Mouse (Mus musculus): ENCODE results near the gene Tnnc1. TPM values are rescaled to one million over a fixed set of nuclear protein-coding genes. Genes with fewer than 3 reads are reported as not detected.

Tnnc1 gene
- polyA plus RNA-seq, 1 experiment from 2014 or later, result 1.3 TPM

- 54% methylated on average over 2 of the region's 2 CpGs for WGBS
- Histone ChIP-seq H3K4me2 (ENCODE audit: low read length) (no peak overlapping the region), H3K9me3 (replicated peaks; ENCODE audit: control insufficient read depth, low read length) (no peaks in the 10 kb centered on the region), H3K9ac (ENCODE audit: low read length) (no peak overlapping the region), H3K4me3 (ENCODE audit: low read depth, low read length) (no peak overlapping the region), H3K36me3 (ENCODE audit: control insufficient read depth, insufficient read depth, low read length) (peaks cover 92% of the 10 kb centered on the region), H3K27ac (ENCODE audit: low read depth, low read length) (no peak overlapping the region), H3K4me1 (ENCODE audit: control insufficient read depth, insufficient read depth, low read length) (peaks cover 2% of the 10 kb centered on the region; the same call in 1 of the 2 replicates), H3K27me3 (replicated peaks; ENCODE audit: control insufficient read depth, insufficient read depth, low read length) (no peaks in the 10 kb centered on the region)
- peak; percentile 33 for DNase-seq (ENCODE audit: low spot score)
- ATAC-seq, result no peak
Observed at GRCm38 (mm10) chr14:31191936-31192335, 16.2 kb upstream of the Tnnc1 start.

- ATAC-seq (peak; percentile 64; the same call in 1 of the 2 replicates), DNase-seq (ENCODE audit: low spot score) (peak; percentile 58)
- no peak overlapping the region for H3K27ac ChIP-seq (ENCODE audit: low read depth, low read length)
- H3K27me3 ChIP-seq (replicated peaks; ENCODE audit: control insufficient read depth, insufficient read depth, low read length), result no peaks in the 10 kb centered on the region
- WGBS, result 71% methylated on average over 7 of the region's 7 CpGs
- H3K4me1 ChIP-seq (ENCODE audit: control insufficient read depth, insufficient read depth, low read length), result peaks cover 2% of the 10 kb centered on the region; the same call in 1 of the 2 replicates
- peaks cover 91% of the 10 kb centered on the region for H3K36me3 ChIP-seq (ENCODE audit: control insufficient read depth, insufficient read depth, low read length)
- H3K9ac ChIP-seq (ENCODE audit: low read length), result no peak overlapping the region
- H3K4me2 ChIP-seq (ENCODE audit: low read length), result no peak overlapping the region
- no peaks in the 10 kb centered on the region for H3K9me3 ChIP-seq (replicated peaks; ENCODE audit: control insufficient read depth, low read length)
- no peak overlapping the region for H3K4me3 ChIP-seq (ENCODE audit: low read depth, low read length)
Observed at GRCm38 (mm10) chr14:31193791-31194190, 14.3 kb upstream of the Tnnc1 start.

- Histone ChIP-seq H3K9me3 (replicated peaks; ENCODE audit: control insufficient read depth, low read length) (no peaks in the 10 kb centered on the region), H3K36me3 (ENCODE audit: control insufficient read depth, insufficient read depth, low read length) (peaks cover 89% of the 10 kb centered on the region), H3K4me1 (ENCODE audit: control insufficient read depth, insufficient read depth, low read length) (peaks cover 2% of the 10 kb centered on the region; the same call in 1 of the 2 replicates), H3K9ac (ENCODE audit: low read length) (no peak overlapping the region), H3K4me3 (ENCODE audit: low read depth, low read length) (no peak overlapping the region), H3K27ac (ENCODE audit: low read depth, low read length) (no peak overlapping the region), H3K4me2 (ENCODE audit: low read length) (no peak overlapping the region), H3K27me3 (replicated peaks; ENCODE audit: control insufficient read depth, insufficient read depth, low read length) (no peaks in the 10 kb centered on the region)
- ATAC-seq (no peak), DNase-seq (ENCODE audit: low spot score) (no peak)
- WGBS, result 96% methylated on average over 2 of the region's 2 CpGs
Observed at GRCm38 (mm10) chr14:31194441-31194840, 13.7 kb upstream of the Tnnc1 start.

GRCm38 (mm10) chr14:31194891-31195513 lies 13.1 kb upstream of the Tnnc1 start:
- ATAC-seq (no peak), DNase-seq (ENCODE audit: low spot score) (no peak)
- H3K4me1 ChIP-seq (ENCODE audit: control insufficient read depth, insufficient read depth, low read length), result peaks cover 2% of the 10 kb centered on the region; the same call in 1 of the 2 replicates
- H3K36me3 ChIP-seq (ENCODE audit: control insufficient read depth, insufficient read depth, low read length), result peaks cover 89% of the 10 kb centered on the region
- 77% methylated on average over 14 of the region's 14 CpGs for WGBS
- no peaks in the 10 kb centered on the region for H3K27me3 ChIP-seq (replicated peaks; ENCODE audit: control insufficient read depth, insufficient read depth, low read length)
- no peak overlapping the region for H3K4me2 ChIP-seq (ENCODE audit: low read length)
- H3K9ac ChIP-seq (ENCODE audit: low read length), result no peak overlapping the region
- no peak overlapping the region for H3K4me3 ChIP-seq (ENCODE audit: low read depth, low read length)
- 0 out of 2 replicates have a peak overlapping the region, but pooled peaks have one; percentile 15 for H3K27ac ChIP-seq (ENCODE audit: low read depth, low read length)
- no peaks in the 10 kb centered on the region for H3K9me3 ChIP-seq (replicated peaks; ENCODE audit: control insufficient read depth, low read length)

GRCm38 (mm10) chr14:31195521-31195920 lies 12.6 kb upstream of the Tnnc1 start:
- Histone ChIP-seq H3K36me3 (ENCODE audit: control insufficient read depth, insufficient read depth, low read length) (peaks cover 89% of the 10 kb centered on the region), H3K4me2 (ENCODE audit: low read length) (no peak overlapping the region), H3K4me3 (ENCODE audit: low read depth, low read length) (no peak overlapping the region), H3K4me1 (ENCODE audit: control insufficient read depth, insufficient read depth, low read length) (peaks cover 2% of the 10 kb centered on the region; the same call in 1 of the 2 replicates), H3K9me3 (replicated peaks; ENCODE audit: control insufficient read depth, low read length) (no peaks in the 10 kb centered on the region), H3K27me3 (replicated peaks; ENCODE audit: control insufficient read depth, insufficient read depth, low read length) (no peaks in the 10 kb centered on the region), H3K9ac (ENCODE audit: low read length) (no peak overlapping the region), H3K27ac (ENCODE audit: low read depth, low read length) (no peak overlapping the region)
- ATAC-seq (no peak), DNase-seq (ENCODE audit: low spot score) (no peak)
- 91% methylated on average over 4 of the region's 4 CpGs for WGBS

- Histone ChIP-seq H3K4me2 (ENCODE audit: low read length) (no peak overlapping the region), H3K9ac (ENCODE audit: low read length) (no peak overlapping the region), H3K36me3 (ENCODE audit: control insufficient read depth, insufficient read depth, low read length) (peaks cover 89% of the 10 kb centered on the region), H3K4me3 (ENCODE audit: low read depth, low read length) (no peak overlapping the region), H3K27ac (ENCODE audit: low read depth, low read length) (no peak overlapping the region), H3K27me3 (replicated peaks; ENCODE audit: control insufficient read depth, insufficient read depth, low read length) (no peaks in the 10 kb centered on the region), H3K4me1 (ENCODE audit: control insufficient read depth, insufficient read depth, low read length) (peaks cover 2% of the 10 kb centered on the region; the same call in 1 of the 2 replicates), H3K9me3 (replicated peaks; ENCODE audit: control insufficient read depth, low read length) (no peaks in the 10 kb centered on the region)
- peak; percentile 59 for DNase-seq (ENCODE audit: low spot score)
- ATAC-seq, result no peak; the same call in 1 of the 2 replicates
Observed at GRCm38 (mm10) chr14:31195968-31196367, 12.1 kb upstream of the Tnnc1 start.

- DNase-seq (ENCODE audit: low spot score) (no peak), ATAC-seq (no peak; the same call in 1 of the 2 replicates)
- 70% methylated on average over 16 of the region's 16 CpGs for WGBS
- peaks cover 2% of the 10 kb centered on the region; the same call in 1 of the 2 replicates for H3K4me1 ChIP-seq (ENCODE audit: control insufficient read depth, insufficient read depth, low read length)
- no peak overlapping the region for H3K4me2 ChIP-seq (ENCODE audit: low read length)
- no peaks in the 10 kb centered on the region for H3K27me3 ChIP-seq (replicated peaks; ENCODE audit: control insufficient read depth, insufficient read depth, low read length)
- no peak overlapping the region for H3K4me3 ChIP-seq (ENCODE audit: low read depth, low read length)
- no peak overlapping the region for H3K9ac ChIP-seq (ENCODE audit: low read length)
- H3K9me3 ChIP-seq (replicated peaks; ENCODE audit: control insufficient read depth, low read length), result no peaks in the 10 kb centered on the region
- H3K27ac ChIP-seq (ENCODE audit: low read depth, low read length), result no peak overlapping the region
- peaks cover 89% of the 10 kb centered on the region for H3K36me3 ChIP-seq (ENCODE audit: control insufficient read depth, insufficient read depth, low read length)
Observed at GRCm38 (mm10) chr14:31197547-31198516, 10.3 kb upstream of the Tnnc1 start.

GRCm38 (mm10) chr14:31199599-31199998 lies 8.5 kb upstream of the Tnnc1 start:
- no peak for ATAC-seq
- Histone ChIP-seq H3K4me2 (ENCODE audit: low read length) (no peak overlapping the region), H3K9me3 (replicated peaks; ENCODE audit: control insufficient read depth, low read length) (no peaks in the 10 kb centered on the region), H3K27me3 (replicated peaks; ENCODE audit: control insufficient read depth, insufficient read depth, low read length) (no peaks in the 10 kb centered on the region), H3K4me3 (ENCODE audit: low read depth, low read length) (no peak overlapping the region), H3K27ac (ENCODE audit: low read depth, low read length) (no peak overlapping the region), H3K9ac (ENCODE audit: low read length) (no peak overlapping the region), H3K4me1 (ENCODE audit: control insufficient read depth, insufficient read depth, low read length) (peaks cover 5% of the 10 kb centered on the region; the same call in 1 of the 2 replicates), H3K36me3 (ENCODE audit: control insufficient read depth, insufficient read depth, low read length) (peaks cover 94% of the 10 kb centered on the region)
- no peak for DNase-seq (ENCODE audit: low spot score)
- 94% methylated on average over 7 of the region's 7 CpGs for WGBS
